Comparison of ENCODE assay signal across 9 mouse cellular contexts in genomic region chr13:54609301-54609700, GRCm38 (mm10). TPM values are rescaled to one million over a fixed set of nuclear protein-coding genes. Genes with fewer than 3 reads are reported as not detected.
A peak's percentile ranks its signal among the peaks of the same experiment; 100 is the strongest.
DNase-seq lines count a peak whose midpoint lies in the region; ATAC-seq and TF ChIP-seq lines count a peak whose summit lies in the region.
"Had no signal": no experiment of that assay in that cellular context is flagged by ENCODE, and none has a peak within 500 bp of the region (broad histone marks: within the 10 kb centered on the region; RNA-seq: fewer than 3 reads in every experiment).

No protein-coding gene starts in this region.

- H3K9ac ChIP-seq in kidney, postnatal 0 days (ENCODE audit: low read depth, low read length), result 0 out of 2 replicates have a peak overlapping the region, but pooled peaks have one; percentile 5
- peak overlapping the region; percentile 56; the same call in 1 of the 2 replicates for H3K9ac ChIP-seq in midbrain, postnatal 0 days (replicated peaks; ENCODE audit: low read length, poor library complexity, severe bottlenecking)

- WGBS in kidney, postnatal 0 days, result 28% methylated on average over 1 of the region's 1 CpGs
- WGBS in midbrain, postnatal 0 days, result 9% methylated on average over 1 of the region's 1 CpGs

- no peak overlapping the region for H3K4me2 ChIP-seq in kidney, postnatal 0 days (ENCODE audit: low read length)
- H3K4me2 ChIP-seq in midbrain, postnatal 0 days (ENCODE audit: low read depth, low read length, poor library complexity, severe bottlenecking), result peak overlapping the region; percentile 78

- no peaks in the 10 kb centered on the region for H3K9me3 ChIP-seq in kidney, postnatal 0 days (replicated peaks; ENCODE audit: low read length)
- no peaks in the 10 kb centered on the region for H3K9me3 ChIP-seq in midbrain, postnatal 0 days (ENCODE audit: low read length)

- H3K27me3 ChIP-seq in kidney, postnatal 0 days (ENCODE audit: insufficient read depth, low read length), result no peaks in the 10 kb centered on the region
- no peaks in the 10 kb centered on the region for H3K27me3 ChIP-seq in midbrain, postnatal 0 days (ENCODE audit: insufficient read depth, low read length)

- 0 out of 2 replicates have a peak, but pooled peaks cover 4% of the 10 kb centered on the region for H3K36me3 ChIP-seq in kidney, postnatal 0 days (ENCODE audit: insufficient read depth, low read length)
- H3K36me3 ChIP-seq in midbrain, postnatal 0 days (ENCODE audit: insufficient read depth, low read length), result peaks cover 19% of the 10 kb centered on the region

- no peak for ATAC-seq in kidney, postnatal 0 days (replicated peaks; ENCODE audit: low FRiP score, low read depth)
- ATAC-seq in midbrain, postnatal 0 days (ENCODE audit: low FRiP score), result no peak

- H3K27ac ChIP-seq in kidney, postnatal 0 days, result no peak overlapping the region
- H3K27ac ChIP-seq in embryonic fibroblast, embryonic 13.5 days (ENCODE audit: insufficient read depth, low read length), result peak overlapping the region; percentile 39
- H3K27ac ChIP-seq in midbrain, postnatal 0 days (ENCODE audit: low read depth, low read length), result no peak overlapping the region

- no peak overlapping the region for H3K4me3 ChIP-seq in kidney, postnatal 0 days (replicated peaks; ENCODE audit: low read depth, low read length)
- H3K4me3 ChIP-seq in embryonic fibroblast, embryonic 13.5 days (ENCODE audit: insufficient read depth, low read length), result no peak overlapping the region
- H3K4me3 ChIP-seq in midbrain, postnatal 0 days (ENCODE audit: low read depth, low read length), result peak overlapping the region; percentile 27

- TF ChIP-seq POLR2A in embryonic fibroblast, embryonic 13.5 days (IDR thresholded peaks at IDR 0.05; ENCODE audit: low read depth, low read length), result no peak

- no peak for TF ChIP-seq CTCF in kidney, postnatal 0 days (IDR thresholded peaks at IDR 0.05; ENCODE audit: low read depth)
- TF ChIP-seq CTCF in embryonic fibroblast, embryonic 13.5 days (IDR thresholded peaks at IDR 0.05; ENCODE audit: borderline replicate concordance, insufficient read depth, low read length), result no peak
- TF ChIP-seq CTCF in midbrain, postnatal 0 days (IDR thresholded peaks at IDR 0.05), result no peak

- H3K4me1 ChIP-seq in kidney, postnatal 0 days (replicated peaks; ENCODE audit: insufficient read depth, low read length), result peaks cover 6% of the 10 kb centered on the region; the same call in 1 of the 2 replicates
- H3K4me1 ChIP-seq in embryonic fibroblast, embryonic 13.5 days (ENCODE audit: control insufficient read depth, insufficient read depth, low read length), result peaks cover 18% of the 10 kb centered on the region
- peaks cover 15% of the 10 kb centered on the region for H3K4me1 ChIP-seq in midbrain, postnatal 0 days (ENCODE audit: insufficient read depth, low read length)

- peak; percentile 40 for DNase-seq in cerebellum, adult 9-11 months
- no peak for DNase-seq in cerebellum, postnatal 10 days
- no peak for DNase-seq in kidney, postnatal 0 days (ENCODE audit: low spot score)
- no peak for DNase-seq in kidney, postnatal 10 days
- DNase-seq in midbrain, postnatal 0 days (ENCODE audit: low spot score), result no peak
- no peak for DNase-seq in spleen, adult 18-20 months
- no peak for DNase-seq in ovary, adult 18-20 months (ENCODE audit: low spot score)
- DNase-seq: kidney, postnatal 14 days had no signal

RNA-seq across cellular contexts. Expression of gene Cltb, which starts 1.8 kb away (rescaled TPM):
- polyA plus RNA-seq in kidney, postnatal 0 days (2015; fragmentation: Nextera tagmentation; extraction: Ambion mirVana), result 67.6 and 68.7 TPM in 2 replicates
- polyA plus RNA-seq in embryonic fibroblast, embryonic 13.5 days (2011; ENCODE audit: insufficient read length, low read depth, missing spikeins), result 44.8 and 56.1 TPM in 2 replicates
- total RNA-seq in midbrain, postnatal 0 days (2014; rRNA removed), result 243 and 256 TPM in 2 replicates
- 326 and 328 TPM in 2 replicates for polyA plus RNA-seq in midbrain, postnatal 0 days (2015; fragmentation: Nextera tagmentation; extraction: Ambion mirVana)

RNA-seq across cellular contexts. Expression of gene Faf2, which starts 12.3 kb away (rescaled TPM):
- 61.2 and 63.6 TPM in 2 replicates for polyA plus RNA-seq in kidney, postnatal 0 days (2015; fragmentation: Nextera tagmentation; extraction: Ambion mirVana)
- polyA plus RNA-seq in embryonic fibroblast, embryonic 13.5 days (2011; ENCODE audit: insufficient read length, low read depth, missing spikeins), result 88.6 and 90.5 TPM in 2 replicates
- total RNA-seq in midbrain, postnatal 0 days (2014; rRNA removed), result 49.3 and 57.9 TPM in 2 replicates
- polyA plus RNA-seq in midbrain, postnatal 0 days (2015; fragmentation: Nextera tagmentation; extraction: Ambion mirVana), result 53.0 and 56.4 TPM in 2 replicates

RNA-seq across cellular contexts. Expression of gene Higd2a, which starts 19.3 kb away (rescaled TPM):
- 313 and 317 TPM in 2 replicates for polyA plus RNA-seq in kidney, postnatal 0 days (2015; fragmentation: Nextera tagmentation; extraction: Ambion mirVana)
- polyA plus RNA-seq in embryonic fibroblast, embryonic 13.5 days (2011; ENCODE audit: insufficient read length, low read depth, missing spikeins), result 79.3 and 118 TPM in 2 replicates
- 110 and 203 TPM in 2 replicates for total RNA-seq in midbrain, postnatal 0 days (2014; rRNA removed)
- polyA plus RNA-seq in midbrain, postnatal 0 days (2015; fragmentation: Nextera tagmentation; extraction: Ambion mirVana), result 327 and 330 TPM in 2 replicates

RNA-seq across cellular contexts. Expression of gene Nop16, which starts 19.4 kb away (rescaled TPM):
- polyA plus RNA-seq in kidney, postnatal 0 days (2015; fragmentation: Nextera tagmentation; extraction: Ambion mirVana), result 60.2 and 61.6 TPM in 2 replicates
- 28.9 and 36.4 TPM in 2 replicates for polyA plus RNA-seq in embryonic fibroblast, embryonic 13.5 days (2011; ENCODE audit: insufficient read length, low read depth, missing spikeins)
- 26.7 TPM in 2 replicates for total RNA-seq in midbrain, postnatal 0 days (2014; rRNA removed)
- polyA plus RNA-seq in midbrain, postnatal 0 days (2015; fragmentation: Nextera tagmentation; extraction: Ambion mirVana), result 53.8 and 54.1 TPM in 2 replicates

RNA-seq across cellular contexts. Expression of gene Arl10, which starts 34.5 kb away (rescaled TPM):
- polyA plus RNA-seq in kidney, postnatal 0 days (2015; fragmentation: Nextera tagmentation; extraction: Ambion mirVana), result 21.7 and 23.1 TPM in 2 replicates
- polyA plus RNA-seq in embryonic fibroblast, embryonic 13.5 days (2011; ENCODE audit: insufficient read length, low read depth, missing spikeins), result 12.2 and 13.2 TPM in 2 replicates
- total RNA-seq in midbrain, postnatal 0 days (2014; rRNA removed), result 161 and 171 TPM in 2 replicates
- 79.2 and 80.2 TPM in 2 replicates for polyA plus RNA-seq in midbrain, postnatal 0 days (2015; fragmentation: Nextera tagmentation; extraction: Ambion mirVana)
